ENCODE assay signal across 8 mouse cellular contexts in the genomic region with DNA sequence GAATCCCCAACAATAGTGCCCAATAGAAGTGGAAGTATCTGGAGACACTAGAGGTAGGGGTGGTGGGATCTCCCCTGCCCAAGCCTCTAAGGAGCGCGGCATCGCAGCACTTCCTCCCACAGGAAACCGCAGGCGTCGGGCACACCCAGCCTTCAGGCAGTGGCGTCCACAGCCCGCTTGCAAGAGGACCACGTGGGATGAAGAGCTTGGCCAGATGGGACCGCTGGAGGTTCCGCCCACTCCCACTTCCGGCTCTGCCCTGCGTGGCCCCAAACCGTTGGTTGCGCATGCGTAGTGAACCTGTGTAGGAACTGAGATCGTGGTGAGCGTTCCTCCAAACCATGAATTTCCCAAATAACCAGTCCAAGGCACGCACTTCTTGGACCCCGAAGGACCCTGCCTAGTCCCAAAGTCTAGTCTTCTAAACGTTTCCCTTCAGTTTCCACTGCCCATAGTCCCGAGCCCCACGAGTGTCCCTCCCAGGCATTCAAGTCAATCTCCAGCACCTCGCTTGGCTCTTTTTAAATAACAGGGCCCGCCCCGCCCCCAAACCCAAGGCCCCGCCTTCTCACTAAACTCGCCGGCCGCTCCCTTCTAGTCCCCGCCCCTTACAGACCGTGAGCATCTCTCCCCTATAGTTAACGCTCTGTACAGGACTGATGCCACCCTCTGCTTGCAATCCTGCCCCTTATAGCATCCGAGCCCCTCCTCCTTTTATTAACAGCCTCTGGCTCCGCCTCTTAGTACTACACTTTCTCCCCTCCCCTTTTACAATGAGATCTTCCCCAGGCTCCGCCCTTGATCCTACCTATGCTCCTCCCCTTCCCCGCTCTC. TPM values are rescaled to one million over a fixed set of nuclear protein-coding genes. Genes with fewer than 3 reads are reported as not detected.
A peak's percentile ranks its signal among the peaks of the same experiment; 100 is the strongest.
DNase-seq lines count a peak whose midpoint lies in the region; ATAC-seq and TF ChIP-seq lines count a peak whose summit lies in the region.

No protein-coding gene starts in this region.

- TF ChIP-seq POLR2A in ES-Bruce4 (IDR thresholded peaks at IDR 0.05; ENCODE audit: insufficient read depth, low read length) = peak; percentile 94
- TF ChIP-seq POLR2A in lung, adult 2 months (IDR thresholded peaks at IDR 0.05; ENCODE audit: borderline replicate concordance, extremely low read depth, low read depth, low read length) = peak; percentile 83; the same call in 1 of the 2 replicates

- H3K27me3 ChIP-seq in ES-Bruce4 (ENCODE audit: control insufficient read depth, insufficient read depth, low read length, poor library complexity, severe bottlenecking) = no peaks in the 10 kb centered on the region
- H3K27me3 ChIP-seq in forebrain, embryonic 15.5 days = peaks cover 3% of the 10 kb centered on the region; the same call in 1 of the 2 replicates

- H3K4me1 ChIP-seq in ES-Bruce4 (ENCODE audit: control insufficient read depth, insufficient read depth, low read length) = peaks cover 2% of the 10 kb centered on the region
- peaks cover 21% of the 10 kb centered on the region for H3K4me1 ChIP-seq in forebrain, embryonic 15.5 days
- H3K4me1 ChIP-seq in lung, adult 2 months (ENCODE audit: control insufficient read depth, insufficient read depth, low read length) = peaks cover 10% of the 10 kb centered on the region

- no peaks in the 10 kb centered on the region for H3K9me3 ChIP-seq in ES-Bruce4 (replicated peaks; ENCODE audit: control insufficient read depth, insufficient read depth, low read length, poor library complexity, severe bottlenecking)
- no peaks in the 10 kb centered on the region for H3K9me3 ChIP-seq in forebrain, embryonic 15.5 days

- TF ChIP-seq EP300 in ES-Bruce4 (IDR thresholded peaks at IDR 0.05; ENCODE audit: insufficient read depth, low read depth, low read length) = peak; percentile 77

- H3K27ac ChIP-seq in ES-Bruce4 (ENCODE audit: insufficient read depth, low read length) = peak overlapping the region; percentile 88
- H3K27ac ChIP-seq in forebrain, embryonic 15.5 days (replicated peaks) = peak overlapping the region; percentile 89

- WGBS in forebrain, embryonic 15.5 days = 1% methylated on average over 37 of the region's 37 CpGs
- WGBS in lung, adult 2 months = under 1% methylated on average over 37 of the region's 37 CpGs

- H3K36me3 ChIP-seq in ES-Bruce4 (ENCODE audit: control insufficient read depth, insufficient read depth, low read length, poor library complexity, severe bottlenecking) = no peaks in the 10 kb centered on the region
- no peaks in the 10 kb centered on the region for H3K36me3 ChIP-seq in forebrain, embryonic 15.5 days

- H3K4me3 ChIP-seq in ES-Bruce4 (ENCODE audit: low read depth, low read length) = peak overlapping the region; percentile 92
- H3K4me3 ChIP-seq in forebrain, embryonic 15.5 days = peak overlapping the region; percentile 54
- peak overlapping the region; percentile 85 for H3K4me3 ChIP-seq in lung, adult 2 months (replicated peaks; ENCODE audit: extremely low read depth, low read depth, low read length)

- H3K4me2 ChIP-seq in forebrain, embryonic 15.5 days (replicated peaks) = peak overlapping the region; percentile 66

- TF ChIP-seq CTCF in ES-Bruce4 (IDR thresholded peaks at IDR 0.05; ENCODE audit: low read depth, low read length) = no peak
- TF ChIP-seq CTCF in lung, adult 2 months (IDR thresholded peaks at IDR 0.05; ENCODE audit: insufficient read depth, low read length) = no peak

- H3K9ac ChIP-seq in ES-Bruce4 (ENCODE audit: low read depth, poor library complexity, severe bottlenecking) = peak overlapping the region; percentile 50
- peak overlapping the region; percentile 61 for H3K9ac ChIP-seq in forebrain, embryonic 15.5 days (replicated peaks)

- peak; percentile 86 for DNase-seq in cerebellum, adult 11-12 months
- DNase-seq in heart, postnatal 25 days (ENCODE audit: low spot score) = peak; percentile 96
- peak; percentile 89 to 97 for DNase-seq in layer of hippocampus, adult 18-20 months (ENCODE audit: low spot score in 2 of 2)
- DNase-seq in lung, adult 2 months = peak; percentile 91
- peak; percentile 92 to 96 for DNase-seq in thymus, adult 18-20 months

- intact Hi-C loops in heart, postnatal 25 days (cut with DNase I) = no loop called here

- peak; percentile 93 for ATAC-seq in forebrain, embryonic 15.5 days (replicated peaks)
- ATAC-seq in neutrophil, adult 5-6 weeks (ENCODE audit: extremely low read depth, insufficient number of reproducible peaks, low FRiP score, poor library complexity, severe bottlenecking) = peak; percentile 72

RNA-seq across cellular contexts. Expression of a gene that starts 0.7 kb away (rescaled TPM):
- 7.6 and 10.2 TPM in 2 replicates for polyA plus RNA-seq in ES-Bruce4 (2011; ENCODE audit: insufficient read depth, insufficient read length, low read depth, missing spikeins)
- 2.5 and 4.9 TPM in 2 replicates for polyA plus RNA-seq in forebrain, embryonic 15.5 days (2015; fragmentation: Nextera tagmentation; extraction: Ambion mirVana)
- total RNA-seq in heart, postnatal 25 days (2021) = under 1 TPM; 0.68 to 0.75 TPM
- total RNA-seq in layer of hippocampus, adult 18-20 months (2021) = 1 to 10 TPM; 4.1 to 4.2 TPM
- polyA plus RNA-seq in lung, adult 2 months (2012; rRNA removed) = 10.3 and 12.3 TPM in 2 replicates
- 14.1 and 15.8 TPM in 2 replicates for total RNA-seq in neutrophil, adult 5-6 weeks (2017)

RNA-seq across cellular contexts. Expression of a gene that starts 1.9 kb away (rescaled TPM):
- polyA plus RNA-seq in ES-Bruce4 (2011; ENCODE audit: insufficient read depth, insufficient read length, low read depth, missing spikeins) = 10.6 and 11.0 TPM in 2 replicates
- polyA plus RNA-seq in forebrain, embryonic 15.5 days (2015; fragmentation: Nextera tagmentation; extraction: Ambion mirVana) = 17.2 and 18.5 TPM in 2 replicates
- total RNA-seq in heart, postnatal 25 days (2021) = 10 to 100 TPM; 20.9 to 28.7 TPM
- 1 to 10 TPM; 2.1 to 2.3 TPM for total RNA-seq in layer of hippocampus, adult 18-20 months (2021)
- 210 and 228 TPM in 2 replicates for polyA plus RNA-seq in lung, adult 2 months (2012; rRNA removed)
- 176 and 192 TPM in 2 replicates for total RNA-seq in neutrophil, adult 5-6 weeks (2017)

RNA-seq across cellular contexts. Expression of a gene that starts 26.4 kb away (rescaled TPM):
- 21.7 and 28.2 TPM in 2 replicates for polyA plus RNA-seq in ES-Bruce4 (2011; ENCODE audit: insufficient read depth, insufficient read length, low read depth, missing spikeins)
- polyA plus RNA-seq in forebrain, embryonic 15.5 days (2015; fragmentation: Nextera tagmentation; extraction: Ambion mirVana) = 4.8 and 5.7 TPM in 2 replicates
- total RNA-seq in heart, postnatal 25 days (2021) = 100 to 1,000 TPM; 102 to 105 TPM
- 10 to 100 TPM; 21.8 to 22.4 TPM for total RNA-seq in layer of hippocampus, adult 18-20 months (2021)
- 35.5 and 41.9 TPM in 2 replicates for polyA plus RNA-seq in lung, adult 2 months (2012; rRNA removed)
- 5.0 and 11.2 TPM in 2 replicates for total RNA-seq in neutrophil, adult 5-6 weeks (2017)

RNA-seq across cellular contexts. Expression of a gene that starts 26.6 kb away (rescaled TPM):
- 2.0 and 3.4 TPM in 2 replicates for polyA plus RNA-seq in ES-Bruce4 (2011; ENCODE audit: insufficient read depth, insufficient read length, low read depth, missing spikeins)
- 0.33 TPM in 1 of 2 replicates, not detected in the other for polyA plus RNA-seq in forebrain, embryonic 15.5 days (2015; fragmentation: Nextera tagmentation; extraction: Ambion mirVana)
- not detected for total RNA-seq in heart, postnatal 25 days (2021)
- total RNA-seq in layer of hippocampus, adult 18-20 months (2021) = not detected
- polyA plus RNA-seq in lung, adult 2 months (2012; rRNA removed) = not detected in 2 replicates
- total RNA-seq in neutrophil, adult 5-6 weeks (2017) = not detected in 2 replicates

RNA-seq across cellular contexts. Expression of a gene that starts 45.0 kb away (rescaled TPM):
- 0.43 and 0.68 TPM in 2 replicates for polyA plus RNA-seq in ES-Bruce4 (2011; ENCODE audit: insufficient read depth, insufficient read length, low read depth, missing spikeins)
- polyA plus RNA-seq in forebrain, embryonic 15.5 days (2015; fragmentation: Nextera tagmentation; extraction: Ambion mirVana) = 0.84 and 0.92 TPM in 2 replicates
- total RNA-seq in heart, postnatal 25 days (2021) = under 1 TPM; 0.36 to 0.49 TPM
- total RNA-seq in layer of hippocampus, adult 18-20 months (2021) = 10 to 100 TPM; 10.6 to 10.7 TPM
- polyA plus RNA-seq in lung, adult 2 months (2012; rRNA removed) = 2.5 and 3.5 TPM in 2 replicates
- 0.12 TPM in 1 of 2 replicates, not detected in the other for total RNA-seq in neutrophil, adult 5-6 weeks (2017)

Comparison
In these comparisons a context has a peak if more than half of its experiments do, and no peak if none do; other contexts are left out.
1. Peak in every context shown above with its lines: DNase-seq, ATAC-seq, H3K4me3 ChIP-seq and H3K27ac ChIP-seq.
2. RNA of a gene that starts 1.9 kb away (total RNA-seq): 176 to 192 TPM in neutrophil, adult 5-6 weeks and 20.9 to 28.7 TPM in heart, postnatal 25 days; 2.1 to 2.3 TPM in layer of hippocampus, adult 18-20 months; every median in the first group is over 4 times any median in the second.